Mouse (Mus musculus): ENCODE data around the gene Pah. TPM values are rescaled to one million over a fixed set of nuclear protein-coding genes. Genes with fewer than 3 reads are reported as not detected.

Gene Pah
- polyA plus RNA-seq, 1 experiment from 2014 or later, result 0.17 TPM

GRCm38 (mm10) chr10:87485721-87486620, 35.6 kb upstream of the Pah start:
- WGBS, result 1% methylated on average over 33 of the region's 33 CpGs
- Histone ChIP-seq H3K9me3 (ENCODE audit: control insufficient read depth, low read length) (no peaks in the 10 kb centered on the region), H3K9ac (ENCODE audit: low read length) (no peak overlapping the region), H3K27ac (replicated peaks) (no peak overlapping the region), H3K4me1 (replicated peaks; ENCODE audit: control insufficient read depth, insufficient read depth) (no peaks in the 10 kb centered on the region), H3K36me3 (ENCODE audit: control insufficient read depth, insufficient read depth, low read length) (no peaks in the 10 kb centered on the region), H3K4me3 (ENCODE audit: low read depth, low read length) (peak overlapping the region; percentile 2; the same call in 1 of the 2 replicates), H3K4me2 (replicated peaks; ENCODE audit: low read depth) (no peak overlapping the region), H3K27me3 (ENCODE audit: control insufficient read depth, insufficient read depth, low read length) (peaks cover 17% of the 10 kb centered on the region; the same call in 1 of the 2 replicates)
- peak; percentile 64 for DNase-seq (ENCODE audit: low spot score)
- ATAC-seq (ENCODE audit: low FRiP score, low TSS enrichment), result peak; percentile 65; the same call in 1 of the 2 replicates
- no peak for TF ChIP-seq EP300 (optimal IDR thresholded peaks at IDR 0.05)
- no peak for TF ChIP-seq CTCF (IDR thresholded peaks at IDR 0.05; ENCODE audit: low read depth)

- Histone ChIP-seq H3K4me1 (replicated peaks; ENCODE audit: control insufficient read depth, insufficient read depth) (no peaks in the 10 kb centered on the region), H3K9ac (ENCODE audit: low read length) (no peak overlapping the region), H3K36me3 (ENCODE audit: control insufficient read depth, insufficient read depth, low read length) (no peaks in the 10 kb centered on the region), H3K27ac (replicated peaks) (no peak overlapping the region), H3K4me3 (ENCODE audit: low read depth, low read length) (no peak overlapping the region), H3K9me3 (ENCODE audit: control insufficient read depth, low read length) (no peaks in the 10 kb centered on the region), H3K4me2 (replicated peaks; ENCODE audit: low read depth) (no peak overlapping the region), H3K27me3 (ENCODE audit: control insufficient read depth, insufficient read depth, low read length) (peaks cover 30% of the 10 kb centered on the region; the same call in 1 of the 2 replicates)
- TF ChIP-seq EP300 (optimal IDR thresholded peaks at IDR 0.05) (no peak), CTCF (IDR thresholded peaks at IDR 0.05; ENCODE audit: low read depth) (no peak)
- no peak for DNase-seq (ENCODE audit: low spot score)
- no peak for ATAC-seq (ENCODE audit: low FRiP score, low TSS enrichment)
- WGBS, result 3% methylated on average over 15 of the region's 16 CpGs
These were observed 33.0 kb upstream of the Pah start for GRCm38 (mm10) chr10:87488429-87489145.

GRCm38 (mm10) chr10:87489246-87490009, 32.2 kb upstream of the Pah start:
- TF ChIP-seq CTCF (IDR thresholded peaks at IDR 0.05; ENCODE audit: low read depth) (no peak), EP300 (optimal IDR thresholded peaks at IDR 0.05) (no peak)
- WGBS, result 5% methylated on average over 18 of the region's 18 CpGs
- no peak overlapping the region for H3K4me3 ChIP-seq (ENCODE audit: low read depth, low read length)
- H3K27me3 ChIP-seq (ENCODE audit: control insufficient read depth, insufficient read depth, low read length), result peaks cover 33% of the 10 kb centered on the region; the same call in 1 of the 2 replicates
- no peaks in the 10 kb centered on the region for H3K9me3 ChIP-seq (ENCODE audit: control insufficient read depth, low read length)
- no peak for DNase-seq (ENCODE audit: low spot score)
- no peaks in the 10 kb centered on the region for H3K4me1 ChIP-seq (replicated peaks; ENCODE audit: control insufficient read depth, insufficient read depth)
- no peak overlapping the region for H3K9ac ChIP-seq (ENCODE audit: low read length)
- H3K36me3 ChIP-seq (ENCODE audit: control insufficient read depth, insufficient read depth, low read length), result no peaks in the 10 kb centered on the region
- H3K27ac ChIP-seq (replicated peaks), result no peak overlapping the region
- ATAC-seq (ENCODE audit: low FRiP score, low TSS enrichment), result no peak
- H3K4me2 ChIP-seq (replicated peaks; ENCODE audit: low read depth), result no peak overlapping the region

GRCm38 (mm10) chr10:87490328-87490727, 31.3 kb upstream of the Pah start:
- no peak for ATAC-seq (ENCODE audit: low FRiP score, low TSS enrichment)
- H3K9ac ChIP-seq (ENCODE audit: low read length), result no peak overlapping the region

GRCm38 (mm10) chr10:87491485-87492040, 30.0 kb upstream of the Pah start:
- ATAC-seq (ENCODE audit: low FRiP score, low TSS enrichment), result no peak
- Histone ChIP-seq H3K27me3 (ENCODE audit: control insufficient read depth, insufficient read depth, low read length) (peaks cover 38% of the 10 kb centered on the region; the same call in 1 of the 2 replicates), H3K4me1 (replicated peaks; ENCODE audit: control insufficient read depth, insufficient read depth) (no peaks in the 10 kb centered on the region), H3K4me2 (replicated peaks; ENCODE audit: low read depth) (no peak overlapping the region), H3K9ac (ENCODE audit: low read length) (no peak overlapping the region), H3K9me3 (ENCODE audit: control insufficient read depth, low read length) (no peaks in the 10 kb centered on the region), H3K36me3 (ENCODE audit: control insufficient read depth, insufficient read depth, low read length) (no peaks in the 10 kb centered on the region), H3K4me3 (ENCODE audit: low read depth, low read length) (no peak overlapping the region), H3K27ac (replicated peaks) (no peak overlapping the region)
- TF ChIP-seq CTCF (IDR thresholded peaks at IDR 0.05; ENCODE audit: low read depth), result no peak
- TF ChIP-seq EP300 (optimal IDR thresholded peaks at IDR 0.05), result no peak
- no peak for DNase-seq (ENCODE audit: low spot score)
- 5% methylated on average over 11 of the region's 11 CpGs for WGBS

More at GRCm38 (mm10) chr10:87490328-87490727, 31.3 kb upstream of the Pah start:
- TF ChIP-seq CTCF (IDR thresholded peaks at IDR 0.05; ENCODE audit: low read depth) (no peak), EP300 (optimal IDR thresholded peaks at IDR 0.05) (no peak)
- H3K27me3 ChIP-seq (ENCODE audit: control insufficient read depth, insufficient read depth, low read length), result peaks cover 38% of the 10 kb centered on the region; the same call in 1 of the 2 replicates
- DNase-seq (ENCODE audit: low spot score), result no peak
- H3K4me1 ChIP-seq (replicated peaks; ENCODE audit: control insufficient read depth, insufficient read depth), result no peaks in the 10 kb centered on the region
- H3K36me3 ChIP-seq (ENCODE audit: control insufficient read depth, insufficient read depth, low read length), result no peaks in the 10 kb centered on the region
- H3K27ac ChIP-seq (replicated peaks), result no peak overlapping the region
- no peaks in the 10 kb centered on the region for H3K9me3 ChIP-seq (ENCODE audit: control insufficient read depth, low read length)
- no peak overlapping the region for H3K4me2 ChIP-seq (replicated peaks; ENCODE audit: low read depth)
- H3K4me3 ChIP-seq (ENCODE audit: low read depth, low read length), result no peak overlapping the region
- WGBS, result 15% methylated on average over 2 of the region's 2 CpGs
